Mouse (Mus musculus) intestine, embryonic 14.5 days (tissue): ENCODE results near the gene Man2a2. TPM values are rescaled to one million over a fixed set of nuclear protein-coding genes. Genes with fewer than 3 reads are reported as not detected.

Source experiments
- ATAC-seq: fragments of 200-750 bp; cut with Nextera tagmentation; replicated peaks from 2 replicates; pipeline ENCODE4 v1.8.0; 2017; ENCODE audit warnings: low read depth, moderate number of reproducible peaks, moderate TSS enrichment, moderate library complexity; ENCODE audit not compliant: low FRiP score, low TSS enrichment
- DNase-seq: peaks from one replicate; pipeline ENCODE4 v3.0.0-alpha.2; 2018; ENCODE audit warnings: low spot score
- H3K27ac ChIP-seq: fragments of 300-500 bp; sonication (generic); 2 replicates; pipeline ENCODE4 v1.5.1; 2014; ENCODE audit warnings: low read depth, mild to moderate bottlenecking, control low read depth
- H3K27me3 ChIP-seq: fragments of 300-500 bp; sonication (generic); replicated peaks from 2 replicates; pipeline ENCODE4 v1.6.1; 2014; ENCODE audit warnings: low read length, control low read depth; ENCODE audit not compliant: control insufficient read depth, insufficient read depth
- H3K36me3 ChIP-seq: fragments of 300-500 bp; sonication (generic); 2 replicates; pipeline ENCODE4 v1.6.1; 2014; ENCODE audit warnings: low read length, control low read depth; ENCODE audit not compliant: control insufficient read depth, insufficient read depth
- H3K4me1 ChIP-seq: fragments of 300-500 bp; sonication (generic); replicated peaks from 2 replicates; pipeline ENCODE4 v1.6.1; 2014; ENCODE audit warnings: low read length, control low read depth, mixed read lengths; ENCODE audit not compliant: control insufficient read depth, insufficient read depth
- H3K4me2 ChIP-seq: fragments of 300-500 bp; sonication (generic); 2 replicates; pipeline ENCODE4 v1.6.1; 2014; ENCODE audit warnings: low read length
- H3K4me3 ChIP-seq: fragments of 300-500 bp; sonication (generic); 2 replicates; pipeline ENCODE4 v1.5.1; 2014; ENCODE audit warnings: low read depth, low read length, control low read depth, mixed read lengths
- H3K9ac ChIP-seq: fragments of 300-500 bp; sonication (generic); 2 replicates; pipeline ENCODE4 v1.6.1; 2014; ENCODE audit warnings: mild to moderate bottlenecking, low read length
- H3K9me3 ChIP-seq: fragments of 300-500 bp; sonication (generic); 2 replicates; pipeline ENCODE4 v1.6.1; 2016; ENCODE audit warnings: low read length, control low read depth; ENCODE audit not compliant: control insufficient read depth
- WGBS: fragments of 180-500 bp; shearing (Covaris S2); extraction: QIAGEN DNeasy Blood & Tissue Kit; methylation state at CpG from one replicate; pipeline ENCODE4 v1.1.7; 2014; 5-methylcytosine and 5-hydroxymethylcytosine counted together
- polyA plus RNA-seq: library from polyadenylated mRNA; unstranded; fragments of >200 nt; fragmentation: Nextera tagmentation; extraction: Ambion mirVana; gene quantifications from 2 replicates; pipeline ENCODE4 v1.2.1, GENCODE M21; 2014

Man2a2 gene
- polyA plus RNA-seq, 1 experiment from 2014 or later, result 17.4 TPM

- 87% methylated on average over 13 of the region's 13 CpGs for WGBS
- H3K36me3 ChIP-seq, result peaks cover 88% of the 10 kb centered on the region
- ATAC-seq, result no peak
Measured at GRCm38 (mm10) chr7:80356351-80356750, 14.8 kb downstream of the Man2a2 start.

GRCm38 (mm10) chr7:80352920-80353319, 18.3 kb downstream of the Man2a2 start:
- H3K9ac ChIP-seq, result no peak overlapping the region
- DNase-seq, result no peak
- 0 out of 2 replicates have a peak, but pooled peaks cover 3% of the 10 kb centered on the region for H3K4me1 ChIP-seq
- H3K27me3 ChIP-seq, result no peaks in the 10 kb centered on the region
- WGBS, result 90% methylated on average over 8 of the region's 8 CpGs
- peaks cover 69% of the 10 kb centered on the region for H3K36me3 ChIP-seq
- no peak overlapping the region for H3K4me3 ChIP-seq
- no peak overlapping the region for H3K27ac ChIP-seq
- no peaks in the 10 kb centered on the region for H3K9me3 ChIP-seq
- no peak for ATAC-seq
- no peak overlapping the region for H3K4me2 ChIP-seq

More at GRCm38 (mm10) chr7:80356351-80356750, 14.8 kb downstream of the Man2a2 start:
- H3K4me1 ChIP-seq, result no peaks in the 10 kb centered on the region
- no peak overlapping the region for H3K4me2 ChIP-seq
- no peak overlapping the region for H3K9ac ChIP-seq
- H3K27ac ChIP-seq, result no peak overlapping the region
- no peaks in the 10 kb centered on the region for H3K9me3 ChIP-seq
- no peak for DNase-seq
- H3K4me3 ChIP-seq, result no peak overlapping the region
- no peaks in the 10 kb centered on the region for H3K27me3 ChIP-seq

- no peak for DNase-seq
- Histone ChIP-seq H3K9me3 (no peaks in the 10 kb centered on the region), H3K4me1 (peaks cover 13% of the 10 kb centered on the region; the same call in 1 of the 2 replicates), H3K36me3 (peaks cover 48% of the 10 kb centered on the region), H3K9ac (no peak overlapping the region), H3K4me3 (no peak overlapping the region), H3K27ac (no peak overlapping the region), H3K27me3 (no peaks in the 10 kb centered on the region), H3K4me2 (no peak overlapping the region)
- 69% methylated on average over 2 of the region's 2 CpGs for WGBS
- ATAC-seq, result no peak
Measured at GRCm38 (mm10) chr7:80350808-80351207, 20.4 kb downstream of the Man2a2 start.

GRCm38 (mm10) chr7:80347670-80348586, 23.2 kb downstream of the Man2a2 start:
- H3K36me3 ChIP-seq, result peaks cover 27% of the 10 kb centered on the region
- ATAC-seq (peak; percentile 12; the same call in 1 of the 2 replicates), DNase-seq (peak; percentile 58)
- H3K4me1 ChIP-seq, result peaks cover 19% of the 10 kb centered on the region; the same call in 1 of the 2 replicates
- H3K27me3 ChIP-seq, result no peaks in the 10 kb centered on the region
- no peaks in the 10 kb centered on the region for H3K9me3 ChIP-seq
- H3K9ac ChIP-seq, result no peak overlapping the region
- H3K4me3 ChIP-seq, result no peak overlapping the region
- H3K27ac ChIP-seq, result peak overlapping the region; percentile 77
- peak overlapping the region; percentile 15; the same call in 1 of the 2 replicates for H3K4me2 ChIP-seq
- WGBS, result 41% methylated on average over 13 of the region's 13 CpGs

GRCm38 (mm10) chr7:80346830-80347229, 24.3 kb downstream of the Man2a2 start:
- Histone ChIP-seq H3K4me2 (no peak overlapping the region), H3K9ac (no peak overlapping the region), H3K4me3 (no peak overlapping the region), H3K27me3 (no peaks in the 10 kb centered on the region), H3K4me1 (peaks cover 19% of the 10 kb centered on the region; the same call in 1 of the 2 replicates), H3K27ac (peak overlapping the region; percentile 77; the same call in 1 of the 2 replicates), H3K9me3 (no peaks in the 10 kb centered on the region), H3K36me3 (peaks cover 17% of the 10 kb centered on the region)
- ATAC-seq, result no peak
- WGBS, result 81% methylated on average over 5 of the region's 5 CpGs
- no peak for DNase-seq

GRCm38 (mm10) chr7:80346173-80346572, 25.0 kb downstream of the Man2a2 start:
- DNase-seq, result no peak
- H3K4me2 ChIP-seq, result no peak overlapping the region
- WGBS, result 94% methylated on average over 9 of the region's 9 CpGs
- no peak for ATAC-seq
- no peaks in the 10 kb centered on the region for H3K9me3 ChIP-seq
- H3K36me3 ChIP-seq, result peaks cover 12% of the 10 kb centered on the region
- no peak overlapping the region for H3K27ac ChIP-seq
- H3K4me1 ChIP-seq, result peaks cover 19% of the 10 kb centered on the region; the same call in 1 of the 2 replicates
- no peaks in the 10 kb centered on the region for H3K27me3 ChIP-seq
- H3K9ac ChIP-seq, result no peak overlapping the region
- H3K4me3 ChIP-seq, result no peak overlapping the region

GRCm38 (mm10) chr7:80343270-80344018, 27.7 kb downstream of the Man2a2 start:
- Histone ChIP-seq H3K9me3 (no peaks in the 10 kb centered on the region), H3K27me3 (no peaks in the 10 kb centered on the region), H3K9ac (peak overlapping the region; percentile 78), H3K4me2 (peak overlapping the region; percentile 94), H3K36me3 (no peaks in the 10 kb centered on the region), H3K4me1 (peaks cover 33% of the 10 kb centered on the region; the same call in 1 of the 2 replicates), H3K4me3 (peak overlapping the region; percentile 56), H3K27ac (peak overlapping the region; percentile 60)
- ATAC-seq, result peak; percentile 6; the same call in 1 of the 2 replicates
- no peak for DNase-seq
- WGBS, result 24% methylated on average over 19 of the region's 19 CpGs

GRCm38 (mm10) chr7:80342858-80343257, 28.3 kb downstream of the Man2a2 start, which contains the start of gene Hddc3:
Gene Hddc3 (plus strand): TSS chr7:80343104.
- WGBS, result 2% methylated on average over 25 of the region's 25 CpGs
- peaks cover 33% of the 10 kb centered on the region; the same call in 1 of the 2 replicates for H3K4me1 ChIP-seq
- no peaks in the 10 kb centered on the region for H3K9me3 ChIP-seq
- ATAC-seq, result no peak; the same call in 1 of the 2 replicates
- H3K36me3 ChIP-seq, result no peaks in the 10 kb centered on the region
- H3K27me3 ChIP-seq, result no peaks in the 10 kb centered on the region
- peak within 1 kb of the TSS; percentile 60 for H3K27ac ChIP-seq
- peak within 1 kb of the TSS; percentile 94 for H3K4me2 ChIP-seq
- peak within 1 kb of the TSS; percentile 56 for H3K4me3 ChIP-seq
- DNase-seq, result peak; percentile 98
- H3K9ac ChIP-seq, result peak within 1 kb of the TSS; percentile 78
